Mouse (Mus musculus): Measurements from ENCODE around the gene Mamdc2.

The Mamdc2 gene

DNA sequence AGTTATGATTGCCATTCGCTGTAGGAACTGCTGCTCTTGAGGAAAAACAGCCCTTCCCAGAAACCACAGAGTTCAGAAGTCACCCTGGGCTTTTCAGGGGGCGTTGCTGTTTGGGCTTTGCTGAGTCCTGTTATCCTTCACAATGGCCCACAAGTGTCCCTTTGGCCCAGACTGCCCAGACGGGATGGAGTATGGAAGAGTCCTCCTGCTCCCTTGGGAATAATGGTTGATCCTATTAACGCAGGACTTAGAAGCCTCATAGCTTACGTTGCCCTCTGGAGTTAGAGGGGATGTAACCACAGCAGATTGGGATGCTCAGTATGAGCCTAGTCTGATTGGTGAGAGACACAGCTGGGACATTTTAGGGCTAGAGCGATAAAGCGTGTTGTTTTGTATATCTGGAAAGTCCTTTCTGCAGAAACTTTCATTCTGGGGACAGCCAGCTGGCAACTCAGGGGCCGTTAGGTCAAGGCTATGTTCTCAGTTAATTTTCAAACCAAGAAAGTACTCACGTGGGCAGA lies 94.3 kb downstream of the Mamdc2 start:
- no peak for DNase-seq

DNA sequence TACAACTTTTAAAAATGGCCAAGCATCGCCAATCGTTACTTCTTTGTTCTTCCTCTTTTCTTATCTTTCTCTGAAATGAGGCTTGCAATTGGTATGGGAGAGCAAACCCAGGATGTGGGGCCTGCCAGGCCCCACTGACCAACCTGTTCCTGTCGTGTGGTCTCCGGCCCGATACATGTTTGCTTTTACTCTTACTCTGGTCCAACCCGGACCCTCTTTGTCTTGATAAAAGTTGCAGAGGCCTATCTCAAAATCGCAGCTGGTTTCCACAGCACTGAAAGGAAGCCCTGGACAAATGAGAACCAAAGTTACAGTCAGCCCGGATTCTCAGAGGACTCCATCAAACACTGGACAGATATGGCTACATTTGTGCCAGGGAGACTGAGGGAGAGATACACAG lies 95.1 kb downstream of the Mamdc2 start:
- DNase-seq = no peak

DNA sequence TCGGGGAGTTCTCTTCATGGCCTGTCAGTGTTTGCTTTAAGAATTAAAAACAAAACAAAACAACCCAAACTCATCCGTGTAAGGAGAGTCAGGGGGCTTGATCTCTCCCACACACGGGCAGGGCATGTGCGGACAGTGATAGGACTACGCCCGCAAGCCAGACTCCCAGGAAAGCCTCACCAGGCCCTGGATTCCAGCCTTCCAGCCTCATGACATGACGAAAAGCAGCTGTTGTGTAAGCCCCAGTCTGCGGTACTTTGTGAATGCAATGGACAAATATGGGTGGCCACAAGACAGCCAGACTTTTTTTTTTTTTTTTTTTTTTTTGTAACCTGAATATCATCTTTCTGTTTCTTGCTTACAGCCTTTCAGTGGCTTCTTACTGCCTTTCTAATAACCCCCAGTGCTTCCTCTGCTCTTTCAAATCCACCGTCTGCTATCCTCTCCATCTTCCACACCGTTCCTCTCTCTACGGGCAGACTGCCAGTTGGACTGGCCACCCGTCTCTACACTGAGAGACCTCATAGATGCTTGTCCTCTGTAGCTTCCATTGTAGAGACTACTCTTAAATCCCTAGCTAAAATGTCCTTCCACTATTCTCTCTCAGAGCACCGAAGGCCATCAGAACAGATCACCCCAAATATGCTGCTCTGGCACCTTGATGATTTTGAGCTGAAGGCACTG lies 96.3 kb downstream of the Mamdc2 start:
- no peak for DNase-seq

DNA sequence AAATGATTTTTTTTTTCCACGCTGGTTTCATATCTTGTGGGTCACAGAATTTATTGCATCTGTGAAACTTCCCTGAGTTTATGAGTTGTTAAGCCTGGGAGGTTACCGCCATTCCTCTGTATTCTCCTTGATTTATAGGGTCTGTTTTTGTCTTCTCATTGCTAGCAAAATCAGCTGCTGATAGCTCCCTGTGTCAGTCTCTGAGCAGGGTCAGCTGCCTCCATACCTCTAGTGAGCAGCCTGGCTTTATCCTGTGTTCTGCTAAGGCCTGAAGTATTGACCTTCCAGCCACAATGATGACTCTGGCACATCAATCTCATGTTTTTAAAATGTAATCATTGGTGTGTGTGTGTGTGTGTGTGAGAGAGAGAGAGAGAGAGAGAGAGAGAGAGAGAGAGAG lies 98.3 kb downstream of the Mamdc2 start:
- DNase-seq = no peak

DNA sequence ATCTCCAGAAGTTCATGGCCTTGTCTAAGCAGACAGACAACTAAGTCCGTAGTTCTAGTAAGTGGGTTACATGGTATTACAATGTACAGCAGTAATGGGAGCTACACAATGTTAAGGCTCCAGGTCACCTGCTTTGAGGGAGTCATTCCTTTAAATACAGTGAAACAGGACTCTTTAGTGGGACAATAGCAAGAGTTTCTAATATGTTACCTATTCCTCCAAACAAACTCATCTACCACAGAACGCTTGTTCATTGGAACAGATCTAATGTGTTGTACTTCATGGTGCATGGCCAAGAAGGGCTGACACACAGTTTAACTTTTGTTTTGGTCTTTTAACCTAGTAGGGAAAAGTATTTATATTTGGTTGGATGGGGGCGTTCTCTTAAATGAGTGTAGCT lies 105.5 kb downstream of the Mamdc2 start:
- DNase-seq = no peak

DNA sequence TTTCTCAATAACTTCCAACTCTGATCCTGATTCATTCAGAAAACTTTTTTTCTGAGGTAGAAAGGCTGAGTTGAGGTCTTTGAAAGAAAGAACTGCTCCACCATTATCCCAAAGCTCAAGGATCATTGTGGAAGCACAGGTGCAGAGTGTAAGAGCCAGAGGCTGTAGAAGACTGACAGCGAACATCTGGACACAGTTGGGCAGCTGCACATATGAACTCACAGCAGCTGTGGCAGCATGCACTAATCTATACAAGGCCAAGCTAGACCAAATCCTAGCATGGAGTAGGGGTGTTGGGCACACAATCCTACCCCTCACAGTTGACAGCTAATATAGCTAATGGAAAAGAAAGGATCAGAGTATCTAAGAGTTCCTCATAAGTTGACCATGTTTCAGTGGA lies 115.4 kb downstream of the Mamdc2 start:
- DNase-seq = no peak

DNA sequence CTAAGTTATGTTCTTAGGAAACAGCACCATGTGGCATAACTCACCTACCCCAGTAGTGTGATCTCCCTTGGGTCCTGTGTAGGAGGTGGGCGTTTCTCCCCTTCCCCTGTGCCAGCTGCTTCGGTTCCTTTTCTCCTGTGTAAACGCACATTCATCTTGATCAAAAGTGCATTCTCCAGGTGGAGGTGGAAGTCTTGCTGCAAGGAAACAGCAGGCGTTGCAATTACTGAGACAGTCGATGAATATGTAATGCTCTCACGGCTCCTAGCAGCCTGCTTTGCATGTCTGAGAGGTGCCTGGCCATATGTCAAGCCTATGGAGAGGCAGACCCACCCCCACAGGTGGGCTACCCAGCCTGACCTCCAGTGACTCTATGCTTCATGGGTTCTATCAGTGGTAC lies 117.4 kb downstream of the Mamdc2 start:
- DNase-seq = no peak

DNA sequence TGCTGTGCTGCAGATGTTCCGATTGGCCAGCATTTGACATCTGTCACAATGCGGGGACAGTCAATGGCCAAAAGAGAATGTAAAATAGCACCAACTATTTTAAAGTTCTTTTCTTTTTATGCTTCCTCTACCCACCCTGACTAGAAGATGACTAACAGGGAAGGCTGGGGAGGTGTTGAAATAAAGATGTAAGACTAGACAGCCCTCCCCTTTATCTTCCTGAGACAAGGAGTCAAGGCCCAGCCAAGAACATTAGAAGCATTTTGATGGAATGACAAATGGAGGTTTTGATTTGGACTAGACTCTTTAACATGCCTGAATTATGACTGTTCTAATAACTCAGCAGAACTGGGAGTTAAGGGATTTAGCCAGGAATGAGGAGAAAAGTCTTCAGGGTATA lies 118.9 kb downstream of the Mamdc2 start:
- no peak for DNase-seq

DNA sequence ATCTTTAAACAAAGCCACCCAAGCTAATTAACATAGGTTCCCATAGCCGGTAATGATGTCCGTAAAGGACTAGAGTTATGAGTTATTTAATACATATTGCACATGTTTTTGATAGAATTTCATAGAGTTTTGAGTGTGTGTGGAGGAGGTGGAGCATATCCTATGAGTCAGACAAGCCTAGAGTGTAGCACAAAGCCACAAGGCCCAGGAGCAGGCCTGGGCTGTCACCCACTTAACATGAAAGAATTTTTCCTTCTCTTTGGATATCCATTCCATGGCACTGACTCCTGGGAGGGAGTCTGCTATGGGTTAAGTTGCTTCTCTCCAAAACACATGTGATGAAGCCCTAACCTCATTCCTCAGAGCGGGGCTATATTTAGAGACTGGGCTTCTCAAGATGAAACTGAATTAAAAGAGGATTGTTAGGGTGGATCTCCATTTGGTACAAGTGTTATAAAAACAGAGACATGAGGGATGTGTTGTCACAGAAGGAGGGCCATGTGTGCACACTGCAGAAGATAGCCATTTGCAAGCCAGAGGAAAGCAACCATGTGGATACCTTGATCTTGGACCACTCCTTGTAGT lies 121.1 kb downstream of the Mamdc2 start:
- no peak for DNase-seq

DNA sequence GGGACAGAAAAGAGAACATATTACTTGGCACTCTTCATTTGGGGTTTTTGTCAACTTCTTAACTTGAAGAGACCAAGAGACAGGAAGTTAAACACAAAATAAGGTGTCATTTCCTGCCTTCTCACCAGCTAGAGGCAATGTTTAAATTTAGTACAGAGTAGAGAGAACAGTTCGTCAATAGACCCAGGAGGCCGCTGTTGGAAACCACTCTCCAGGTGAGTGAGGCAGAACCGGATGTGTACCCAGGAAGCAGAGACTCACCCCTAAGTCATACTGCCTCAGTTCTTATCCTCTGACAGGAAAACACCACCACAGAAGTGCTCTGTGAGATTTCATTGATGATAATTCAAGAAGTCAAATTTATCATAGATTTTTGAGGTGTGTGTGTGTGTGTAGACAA lies 125.1 kb downstream of the Mamdc2 start:
- no peak for DNase-seq

DNA sequence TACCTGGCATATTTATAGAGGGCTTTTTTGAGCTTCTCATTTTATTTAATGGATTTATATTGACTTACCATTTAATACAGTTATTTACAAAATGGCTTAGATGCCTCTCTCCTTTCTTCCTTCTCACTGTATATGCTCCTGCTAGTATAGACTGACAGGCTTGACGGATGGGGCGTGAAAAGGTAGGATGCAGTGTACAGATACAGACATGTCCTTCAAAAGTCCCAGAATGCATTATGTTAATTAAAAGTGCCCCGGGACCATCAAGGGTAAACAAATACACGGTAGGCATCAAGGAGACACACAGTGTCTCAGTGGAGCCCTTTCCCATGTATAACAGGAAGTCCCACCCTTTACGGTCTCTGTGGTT lies 130.3 kb downstream of the Mamdc2 start:
- no peak for DNase-seq

DNA sequence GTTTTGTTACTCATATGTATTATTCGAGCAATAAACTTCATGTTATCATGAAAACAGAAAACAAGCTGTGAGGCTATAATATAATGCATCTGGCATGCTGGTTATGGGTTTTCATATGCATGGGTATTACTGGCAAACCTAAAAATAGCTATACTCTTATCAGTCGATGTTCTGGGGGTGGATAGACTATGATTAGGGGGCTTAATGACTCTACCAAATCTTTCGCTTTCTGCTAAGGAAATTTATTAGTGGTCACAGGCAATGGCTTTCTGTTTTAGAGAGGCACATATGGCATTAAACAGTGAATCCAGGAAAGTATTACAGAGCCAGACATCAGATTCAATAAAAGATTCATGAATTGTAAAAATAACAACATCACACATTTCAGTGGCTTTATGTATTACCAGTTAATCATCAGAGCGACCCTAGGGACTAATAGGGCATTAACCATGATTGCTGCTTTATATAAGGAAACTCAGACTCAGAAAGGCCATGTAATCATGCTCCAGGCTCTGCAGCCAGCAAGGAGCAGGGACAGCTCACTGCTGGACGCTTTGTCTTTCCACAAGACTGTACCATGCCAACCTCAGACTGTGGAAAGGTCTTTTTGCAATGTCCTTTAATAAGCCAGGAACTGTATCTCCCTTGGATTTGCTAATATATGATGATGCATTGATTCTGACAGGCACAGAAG lies 130.8 kb downstream of the Mamdc2 start:
- DNase-seq = peak; percentile 28 to 32

DNA sequence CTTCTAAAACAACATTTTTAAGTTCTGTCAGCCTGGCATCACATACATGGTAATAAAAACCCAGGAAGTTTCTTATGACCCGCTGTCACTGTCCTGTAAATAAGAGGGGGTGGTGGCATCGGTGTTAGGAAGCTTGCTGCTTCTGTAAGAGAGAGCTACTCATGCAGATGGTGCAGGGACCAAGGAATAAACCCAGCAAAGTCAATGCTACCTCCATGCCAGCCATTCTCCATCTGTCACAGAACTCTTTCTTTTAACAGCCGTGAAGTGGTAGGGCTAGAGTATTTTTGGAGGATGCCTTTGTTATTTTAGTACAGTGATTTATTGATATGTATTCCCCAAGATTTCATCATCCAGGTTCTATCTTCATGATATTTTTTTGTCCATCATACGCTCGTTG lies 131.4 kb downstream of the Mamdc2 start:
- peak in 1 of 2 experiments; percentile 12 for DNase-seq

DNA sequence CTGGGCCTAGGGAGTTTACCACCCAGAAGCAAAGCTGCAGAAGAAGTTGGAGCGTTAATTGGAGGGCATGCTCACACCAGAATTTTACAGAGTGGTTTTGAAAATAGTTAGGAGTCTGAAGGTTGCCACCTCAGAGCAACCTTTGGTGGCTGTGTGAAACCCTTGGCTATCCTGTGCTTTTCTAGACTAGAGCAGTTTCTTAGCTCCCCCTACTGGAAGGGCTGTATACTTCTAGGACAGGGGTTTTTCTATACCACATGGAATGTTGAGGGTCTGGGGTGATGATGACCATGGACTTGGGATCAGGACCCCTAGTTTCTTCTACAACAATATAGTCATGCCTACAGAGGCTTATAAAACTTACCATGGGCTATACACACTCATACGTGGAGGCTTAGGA lies 138.3 kb downstream of the Mamdc2 start:
- no peak for DNase-seq

DNA sequence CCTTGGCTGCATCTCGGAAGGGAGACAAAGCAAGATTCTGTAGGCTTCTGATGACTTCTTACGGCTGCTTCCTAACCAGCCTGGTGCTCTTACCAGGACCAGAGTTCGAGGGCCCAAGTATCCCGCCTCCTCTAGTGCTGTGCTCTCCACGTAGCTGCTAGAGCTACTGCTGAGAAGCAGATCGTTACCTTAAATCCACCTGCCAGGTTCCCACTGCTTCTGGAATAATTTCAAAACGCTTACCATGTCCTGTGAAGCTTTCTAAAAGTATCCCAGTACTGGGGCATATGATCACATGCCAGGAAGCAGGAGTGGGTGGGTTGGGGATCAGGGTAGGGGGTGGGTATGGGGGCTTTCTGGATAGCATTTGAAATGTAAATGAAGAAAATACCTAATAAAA lies 141.6 kb downstream of the Mamdc2 start:
- peak; percentile 64 to 72 for DNase-seq

DNA sequence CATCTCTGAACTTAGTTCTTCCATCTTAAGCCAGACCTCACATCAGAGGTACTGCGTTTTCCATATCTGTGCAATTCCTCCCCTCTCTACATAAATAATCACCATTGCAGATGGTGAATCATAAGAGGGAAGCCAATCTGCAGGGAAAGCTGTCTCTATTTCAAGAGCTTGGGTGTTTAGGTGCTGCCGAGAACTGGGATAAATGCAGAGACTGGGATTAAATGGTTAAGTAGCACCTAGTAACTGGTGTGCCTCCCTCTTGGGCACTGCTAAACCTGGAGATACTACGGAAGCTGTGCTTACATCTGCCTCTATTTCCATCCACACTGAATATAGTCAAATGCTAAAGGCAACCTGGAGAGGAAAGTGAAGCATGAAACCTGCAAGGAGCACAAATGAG lies 148.3 kb downstream of the Mamdc2 start:
- no peak for DNase-seq

DNA sequence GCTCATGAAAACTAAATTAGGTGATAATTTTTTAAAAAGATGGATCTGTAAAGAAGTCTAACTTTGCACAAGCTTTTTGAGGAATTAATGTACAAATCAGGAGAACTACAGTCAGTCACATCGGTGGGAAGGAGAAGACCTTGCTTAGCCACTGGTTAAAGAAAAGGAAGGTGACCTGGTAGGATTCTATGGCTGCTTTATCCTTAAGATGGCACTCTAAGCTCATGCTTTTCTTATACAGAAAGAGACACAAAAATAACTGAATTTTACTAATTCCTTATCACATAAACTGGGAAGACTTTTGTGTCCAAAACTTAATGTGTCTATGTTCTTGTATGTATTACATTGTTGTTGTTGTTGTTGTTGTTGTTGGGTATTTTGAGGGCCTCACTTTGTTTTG lies 149.3 kb downstream of the Mamdc2 start:
- DNase-seq = no peak

DNA sequence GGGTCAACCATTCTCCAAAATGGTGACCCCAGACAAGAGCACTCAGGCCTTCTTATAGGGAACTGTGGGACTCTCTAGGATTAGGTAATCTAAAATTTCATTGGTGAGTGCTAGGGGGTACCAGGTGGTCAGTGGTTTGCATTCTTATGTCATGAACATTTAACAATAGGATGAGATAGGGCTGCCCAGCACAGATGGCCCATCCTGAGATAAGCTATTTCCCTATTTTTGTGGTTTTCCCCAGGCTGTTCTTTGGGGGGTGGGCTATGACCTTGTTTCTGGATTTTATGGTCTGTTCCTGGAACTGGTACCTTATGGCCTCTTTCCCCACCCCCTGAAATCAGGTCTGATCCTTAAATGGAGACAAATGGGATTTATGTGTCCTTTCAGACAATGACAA lies 151.1 kb downstream of the Mamdc2 start:
- no peak for DNase-seq

DNA sequence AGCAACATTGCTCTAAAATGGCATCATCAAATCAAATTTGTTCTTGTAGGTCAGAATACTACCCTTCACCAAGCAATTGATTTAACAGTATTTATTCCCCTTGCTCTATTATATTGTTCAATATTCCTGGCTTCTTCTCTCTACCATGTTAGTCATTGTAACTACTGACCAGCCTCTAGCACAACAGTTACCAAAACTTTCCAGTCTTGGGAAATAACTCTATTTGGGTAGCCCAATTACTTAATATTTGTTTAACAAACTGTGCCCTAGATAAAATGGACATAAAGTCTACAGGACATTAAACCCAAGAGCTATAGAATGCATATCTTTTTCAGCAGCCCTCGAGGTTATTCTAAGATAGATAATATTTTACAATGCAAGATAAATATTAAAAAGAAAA lies 159.0 kb downstream of the Mamdc2 start:
- DNase-seq = no peak

DNA sequence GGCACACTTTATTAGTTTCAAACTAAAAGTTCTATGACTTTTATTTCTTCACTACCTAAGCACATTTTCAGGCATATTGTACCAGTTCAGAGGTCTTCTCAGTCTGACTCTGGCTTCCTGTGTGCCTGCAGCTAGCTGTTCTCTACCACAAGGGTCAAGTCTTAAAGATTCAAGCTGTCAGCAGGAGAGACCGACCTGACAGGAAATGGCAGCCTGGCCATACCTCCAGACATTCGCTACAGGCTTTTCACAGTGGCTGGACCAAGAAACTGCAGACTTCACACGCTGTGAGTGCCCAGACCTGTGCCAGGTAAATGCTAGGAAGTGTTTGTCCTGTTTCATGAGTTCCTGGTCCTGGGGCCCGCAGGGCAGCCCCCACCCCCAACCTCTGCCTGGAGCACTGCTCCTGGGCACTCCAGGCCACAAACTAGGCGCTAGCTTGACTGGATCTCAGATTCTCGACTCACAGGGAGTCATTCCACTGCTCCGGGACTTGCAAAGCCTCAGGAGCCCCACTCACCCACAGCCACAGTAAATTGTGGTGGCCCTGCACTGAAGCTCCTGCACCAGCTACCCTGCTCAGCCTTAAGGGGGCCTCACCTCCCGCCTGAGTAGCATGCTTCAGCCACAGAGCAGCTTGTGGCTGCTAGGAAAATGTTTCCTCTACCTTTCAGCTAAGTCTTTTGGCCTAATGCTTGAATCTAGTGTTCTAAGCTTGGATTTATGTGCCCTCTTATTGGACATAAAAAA lies 166.2 kb downstream of the Mamdc2 start:
- no peak for DNase-seq

DNA sequence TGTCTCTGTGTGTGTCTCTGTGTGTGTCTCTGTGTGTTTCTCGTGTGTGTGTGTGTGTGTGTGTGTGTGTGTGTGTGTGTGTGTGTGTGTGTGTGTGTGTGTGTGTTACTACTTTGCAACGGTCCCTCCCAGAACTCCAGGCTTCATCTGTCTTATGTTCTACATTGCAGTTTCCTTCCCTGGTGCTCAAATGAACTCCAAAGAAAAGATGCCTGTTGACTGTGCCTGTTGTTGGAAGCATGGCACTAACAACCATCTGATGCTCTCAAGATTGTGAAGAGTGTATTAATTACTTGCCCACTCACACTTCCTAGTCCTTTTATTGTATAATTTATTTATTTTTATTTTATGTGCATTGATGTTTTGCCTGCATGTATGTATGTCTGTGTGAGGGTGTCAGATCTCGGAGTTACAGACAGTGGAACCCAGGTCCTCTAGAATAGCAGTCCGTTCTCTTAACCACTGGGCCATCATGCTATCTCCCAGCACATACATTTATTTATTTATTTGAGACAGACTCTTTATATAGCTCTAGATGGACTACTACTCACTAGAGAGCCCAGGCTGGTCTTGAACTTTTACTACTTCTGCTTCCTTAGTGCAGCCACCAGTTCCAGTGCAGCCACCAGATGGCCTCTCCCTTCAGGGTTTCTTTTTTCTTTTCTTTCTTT lies 174.1 kb downstream of the Mamdc2 start:
- DNase-seq = no peak

DNA sequence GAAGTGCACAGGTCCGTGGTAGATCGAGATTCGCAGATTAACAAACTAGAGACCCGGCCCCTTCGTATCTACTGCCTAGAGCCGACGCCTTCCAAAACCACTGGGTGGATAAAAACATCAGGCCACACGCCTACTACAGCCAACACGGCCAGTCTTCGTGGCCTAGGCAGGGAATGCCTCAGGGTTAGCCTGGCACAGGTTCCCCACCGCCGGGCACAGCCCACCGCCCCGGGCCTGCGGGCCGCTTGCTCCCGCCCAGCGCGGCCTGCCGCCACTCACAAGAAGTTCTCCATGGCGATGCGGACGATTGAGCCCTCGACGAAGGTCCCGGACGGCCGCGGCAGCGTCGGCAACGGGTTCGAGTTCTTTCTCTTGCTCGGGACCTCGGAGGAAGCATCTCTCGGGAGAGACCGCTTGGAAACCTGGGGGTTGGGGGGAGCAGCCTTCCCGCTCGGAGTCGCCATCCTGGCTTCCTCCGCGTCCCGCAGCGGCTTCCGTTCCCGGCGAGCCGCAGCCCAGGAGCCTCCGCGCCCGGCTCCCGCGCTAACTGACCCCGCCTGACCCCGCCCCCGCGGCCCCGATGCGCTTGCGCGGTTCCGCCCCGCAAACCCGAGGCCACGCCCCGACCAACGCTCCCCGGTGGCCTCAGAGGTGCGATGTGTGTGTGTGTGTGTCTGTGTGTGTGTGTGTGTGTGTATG lies 174.7 kb downstream of the Mamdc2 start, which contains the start of gene Smc5:
Gene Smc5, minus strand, starts transcription at position 543 of the 699 bp plus-strand sequence.
- DNase-seq = peak; percentile 89 to 96
